Mouse (Mus musculus): Measurements from ENCODE around the gene Tbx5.

The Tbx5 gene

GRCm38 (mm10) chr5:119920941-119921340 is 88.5 kb downstream of the Tbx5 start:
- no peak for ATAC-seq (ENCODE audit: insufficient number of reproducible peaks, low FRiP score, low TSS enrichment)

GRCm38 (mm10) chr5:119922229-119922628 is 89.8 kb downstream of the Tbx5 start:
- ATAC-seq (ENCODE audit: insufficient number of reproducible peaks, low FRiP score, low TSS enrichment), result no peak

Data from cerebellum, adult (tissue).